Mouse (Mus musculus) MEL (cell line): ENCODE data around the gene Dusp15. TPM values are rescaled to one million over a fixed set of nuclear protein-coding genes. Genes with fewer than 3 reads are reported as not detected.

ENCODE experiments used
- DNase-seq: peaks from one replicate; pipeline ENCODE4 v3.0.0; 2011; ENCODE audit warnings: low read depth, low spot score
- H3K27ac ChIP-seq: 2 replicates; pipeline ENCODE4 v1.5.1; 2012; ENCODE audit warnings: low read depth, mild to moderate bottlenecking, control low read depth, low read length, moderate library complexity; ENCODE audit not compliant: control insufficient read depth
- H3K27me3 ChIP-seq, 2 experiments: fragments of 150-350 bp in 1 of 2; sonication (generic) in 1 of 2; 2 replicates each; pipeline ENCODE4 v1.6.1; 2012; ENCODE audit warnings: low read length in 2 of 2, mild to moderate bottlenecking in 2 of 2, improper control_type of control experiment in 1 of 2, moderate library complexity in 1 of 2; ENCODE audit not compliant: insufficient read depth in 2 of 2, control insufficient read depth in 1 of 2
- H3K36me3 ChIP-seq, 2 experiments: 2 replicates each; pipeline ENCODE4 v1.6.1; 2012 to 2014; ENCODE audit warnings: low read length in 2 of 2, improper control_type of control experiment in 1 of 2, inconsistent platforms in 1 of 2, mild to moderate bottlenecking in 1 of 2; ENCODE audit not compliant: insufficient read depth in 2 of 2, control insufficient read depth in 1 of 2
- H3K4me1 ChIP-seq, 2 experiments: fragments of 150-350 bp in 1 of 2; sonication (generic) in 1 of 2; 2 replicates each; pipeline ENCODE4 v1.6.1; 2012; ENCODE audit warnings: low read length in 2 of 2, improper control_type of control experiment in 1 of 2, mild to moderate bottlenecking in 1 of 2; ENCODE audit not compliant: insufficient read depth in 2 of 2, control insufficient read depth in 1 of 2
- H3K4me3 ChIP-seq, 2 experiments: fragments of 150-350 bp in 1 of 2; sonication (generic) in 1 of 2; 2 replicates each; pipeline ENCODE4 v1.5.1; 2012; ENCODE audit warnings: low read depth in 2 of 2, low read length in 2 of 2, mild to moderate bottlenecking in 2 of 2, moderate library complexity in 2 of 2, control low read depth in 1 of 2, improper control_type of control experiment in 1 of 2; ENCODE audit not compliant: control insufficient read depth in 1 of 2, insufficient read depth in 1 of 2
- H3K79me2 ChIP-seq: 2 replicates; pipeline ENCODE4 v1.6.1; 2012; ENCODE audit warnings: mild to moderate bottlenecking, low read length, moderate library complexity; ENCODE audit not compliant: control insufficient read depth, poor library complexity, insufficient read depth
- H3K9ac ChIP-seq: 2 replicates; pipeline ENCODE4 v1.6.1; 2012; ENCODE audit warnings: low read depth, mild to moderate bottlenecking, control low read depth, low read length, moderate library complexity; ENCODE audit not compliant: control insufficient read depth, poor library complexity, severe bottlenecking
- H3K9me3 ChIP-seq: fragments of 150-350 bp; sonication (generic); replicated peaks from 2 replicates; pipeline ENCODE4 v1.6.1; 2012; ENCODE audit warnings: mild to moderate bottlenecking, low read length, improper control_type of control experiment, moderate library complexity; ENCODE audit not compliant: insufficient read depth
- BHLHE40 ChIP-seq: IDR thresholded peaks from 2 replicates; pipeline ENCODE4 v1.6.1; 2012; ENCODE audit warnings: low read depth, mild to moderate bottlenecking, inconsistent platforms, low read length, improper control_type of control experiment, borderline replicate concordance
- CHD1 ChIP-seq: IDR thresholded peaks from 2 replicates; pipeline ENCODE4 v1.6.1; 2012; ENCODE audit warnings: low read depth, mild to moderate bottlenecking, inconsistent platforms, low read length, improper control_type of control experiment
- CHD2 ChIP-seq: IDR thresholded peaks from 2 replicates; pipeline ENCODE4 v1.6.1; 2011; ENCODE audit warnings: low read length, improper control_type of control experiment
- CTCF ChIP-seq, 3 experiments: IDR thresholded peaks in 2 of 3; conservative IDR thresholded peaks in 1 of 3; 2 replicates each; pipeline ENCODE4 v1.5.1; 2011 to 2012; ENCODE audit warnings: low read length in 3 of 3, low read depth in 2 of 3, mild to moderate bottlenecking in 2 of 3, improper control_type of control experiment in 1 of 3, inconsistent platforms in 1 of 3, mixed read lengths in 1 of 3, moderate library complexity in 1 of 3; ENCODE audit not compliant: control insufficient read depth in 1 of 3, insufficient read depth in 1 of 3, poor library complexity in 1 of 3, severe bottlenecking in 1 of 3
- ETS1 ChIP-seq: IDR thresholded peaks from 2 replicates; pipeline ENCODE4 v1.6.1; 2012; ENCODE audit warnings: low read depth, mild to moderate bottlenecking, inconsistent platforms, low read length, improper control_type of control experiment, moderate library complexity
- GABPA ChIP-seq: IDR thresholded peaks from 2 replicates; pipeline ENCODE4 v1.6.1; 2012; ENCODE audit warnings: low read depth, mild to moderate bottlenecking, inconsistent platforms, low read length, improper control_type of control experiment, moderate library complexity
- HCFC1 ChIP-seq: IDR thresholded peaks from 2 replicates; pipeline ENCODE4 v1.6.1; 2012; ENCODE audit warnings: low read depth, mild to moderate bottlenecking, inconsistent platforms, low read length, improper control_type of control experiment, moderate library complexity
- JUND ChIP-seq: IDR thresholded peaks from 2 replicates; pipeline ENCODE4 v1.6.1; 2011; ENCODE audit warnings: low read depth, mild to moderate bottlenecking, improper control_type of control experiment, low read length
- KAT2A ChIP-seq: conservative IDR thresholded peaks from 2 replicates; pipeline ENCODE4 v1.6.1; 2012; ENCODE audit warnings: low read depth, low read length, improper control_type of control experiment, inconsistent platforms
- MAX ChIP-seq: IDR thresholded peaks from 2 replicates; pipeline ENCODE4 v1.6.1; 2011; ENCODE audit warnings: low read length, improper control_type of control experiment
- MAZ ChIP-seq: IDR thresholded peaks from 2 replicates; pipeline ENCODE4 v1.6.1; 2012; ENCODE audit warnings: low read depth, mild to moderate bottlenecking, inconsistent platforms, low read length, improper control_type of control experiment
- MXI1 ChIP-seq: IDR thresholded peaks from 2 replicates; pipeline ENCODE4 v1.6.1; 2011; ENCODE audit warnings: mild to moderate bottlenecking, low read depth, low read length, improper control_type of control experiment
- POLR2AphosphoS2 ChIP-seq: IDR thresholded peaks from 2 replicates; pipeline ENCODE4 v1.6.1; 2011; ENCODE audit warnings: low read length, improper control_type of control experiment
- POLR2AphosphoS5 ChIP-seq: IDR thresholded peaks from 2 replicates; pipeline ENCODE4 v1.6.1; 2012; ENCODE audit warnings: low read depth, borderline replicate concordance, mild to moderate bottlenecking, inconsistent platforms, low read length, moderate library complexity, mixed read lengths
- RAD21 ChIP-seq: IDR thresholded peaks from 2 replicates; pipeline ENCODE4 v1.6.1; 2011; ENCODE audit warnings: mild to moderate bottlenecking, low read depth, low read length, improper control_type of control experiment
- SMC3 ChIP-seq: IDR thresholded peaks from 2 replicates; pipeline ENCODE4 v1.6.1; 2011; ENCODE audit warnings: low read depth, low read length, improper control_type of control experiment
- TAL1 ChIP-seq: IDR thresholded peaks from 2 replicates; pipeline ENCODE4 v1.6.1; 2012; ENCODE audit warnings: mild to moderate bottlenecking, inconsistent platforms, low read length, moderate library complexity, mixed read lengths
- TBP ChIP-seq: IDR thresholded peaks from 2 replicates; pipeline ENCODE4 v1.8.0; 2011; ENCODE audit warnings: low read depth, low read length, improper control_type of control experiment
- TCF12 ChIP-seq: IDR thresholded peaks from 2 replicates; pipeline ENCODE4 v1.6.1; 2014; ENCODE audit warnings: low read depth, mild to moderate bottlenecking, inconsistent platforms, low read length, improper control_type of control experiment, moderate library complexity
- USF2 ChIP-seq, 2 experiments: IDR thresholded peaks; 2 replicates each; pipeline ENCODE4 v1.6.1; 2011 to 2012; ENCODE audit warnings: improper control_type of control experiment in 2 of 2, low read length in 2 of 2, borderline replicate concordance in 1 of 2, inconsistent platforms in 1 of 2, low read depth in 1 of 2, mild to moderate bottlenecking in 1 of 2; ENCODE audit not compliant: insufficient read depth in 1 of 2
- ZC3H11A ChIP-seq: IDR thresholded peaks from 2 replicates; pipeline ENCODE4 v1.6.1; 2012; ENCODE audit warnings: low read depth, mild to moderate bottlenecking, inconsistent platforms, low read length, improper control_type of control experiment
- ZKSCAN1 ChIP-seq: IDR thresholded peaks from 2 replicates; pipeline ENCODE4 v1.6.1; 2012; ENCODE audit warnings: low read depth, mild to moderate bottlenecking, inconsistent platforms, low read length, improper control_type of control experiment, moderate library complexity
- ZNF384 ChIP-seq: IDR thresholded peaks from 2 replicates; pipeline ENCODE4 v1.6.1; 2012; ENCODE audit warnings: low read depth, mild to moderate bottlenecking, inconsistent platforms, low read length, improper control_type of control experiment
- polyA plus RNA-seq, 2 experiments: library from polyadenylated mRNA; stranded (reverse) in 1 of 2; unstranded in 1 of 2; fragments of >175 nt in 1 of 2; fragments of >200 nt in 1 of 2; gene quantifications; 2 replicates each; pipeline versions ENCODE4 v1.2.1 to v1.2.4; 2012; ENCODE audit warnings: low replicate concordance in 2 of 2, low read depth in 1 of 2; ENCODE audit not compliant: insufficient read length in 2 of 2, insufficient read depth in 1 of 2, missing spikeins in 1 of 2
- total RNA-seq: library from RNA; depleted of rRNA; stranded (reverse); fragments of 300-350 nt; gene quantifications from 2 replicates; pipeline ENCODE4 v1.2.3, GENCODE M21; 2012

Gene Dusp15
- total and polyA plus RNA-seq, 3 experiments = not detected

- H3K27ac ChIP-seq = no peak overlapping the region
- H3K9me3 ChIP-seq = no peaks in the 10 kb centered on the region
- H3K4me3 ChIP-seq = no peak overlapping the region
- H3K79me2 ChIP-seq = no peaks in the 10 kb centered on the region
- no peaks in the 10 kb centered on the region for H3K27me3 ChIP-seq
- H3K36me3 ChIP-seq = no peaks in the 10 kb centered on the region
- TF ChIP-seq RAD21 (no peak), MAX (no peak), JUND (no peak), TBP (no peak), ZKSCAN1 (no peak), TCF12 (no peak), USF2 (IDR thresholded peaks at IDR 0.05; ENCODE audit: borderline replicate concordance in 1 of 2, insufficient read depth in 1 of 2, low read depth in 1 of 2, low read length in 2 of 2) (no peak), POLR2AphosphoS5 (no peak)
- DNase-seq = no peak
- H3K4me1 ChIP-seq = no peaks in the 10 kb centered on the region
- H3K9ac ChIP-seq = no peak overlapping the region
Observed at GRCm38 (mm10) chr2:152928988-152929370, 22.5 kb downstream of the Dusp15 start.

- Histone ChIP-seq H3K4me1 (no peaks in the 10 kb centered on the region), H3K4me3 (no peak overlapping the region), H3K27me3 (no peaks in the 10 kb centered on the region), H3K9me3 (no peaks in the 10 kb centered on the region), H3K36me3 (no peaks in the 10 kb centered on the region), H3K27ac (no peak overlapping the region), H3K9ac (no peak overlapping the region), H3K79me2 (no peaks in the 10 kb centered on the region)
- no peak for DNase-seq
- no peak for TF ChIP-seq RAD21
- TF ChIP-seq MXI1 = no peak
- TF ChIP-seq CHD2 = no peak
- no peak for TF ChIP-seq CTCF (IDR thresholded peaks at IDR 0.05 in 2 of 3, conservative IDR thresholded peaks at IDR 0.05 in 1 of 3; ENCODE audit: control insufficient read depth in 1 of 3, insufficient read depth in 1 of 3, low read depth in 2 of 3, low read length in 3 of 3, poor library complexity in 1 of 3, severe bottlenecking in 1 of 3)
- no peak for TF ChIP-seq ZKSCAN1
- TF ChIP-seq CHD1 = no peak
Observed at GRCm38 (mm10) chr2:152928219-152928987, 23.1 kb downstream of the Dusp15 start.

- H3K4me3 ChIP-seq = no peak overlapping the region
- H3K27me3 ChIP-seq = no peaks in the 10 kb centered on the region
- H3K9me3 ChIP-seq = no peaks in the 10 kb centered on the region
- TF ChIP-seq BHLHE40 (no peak), MAZ (no peak), MXI1 (no peak), TCF12 (no peak), KAT2A (no peak), ZNF384 (no peak), HCFC1 (no peak), ZC3H11A (no peak), CTCF (IDR thresholded peaks at IDR 0.05 in 2 of 3, conservative IDR thresholded peaks at IDR 0.05 in 1 of 3; ENCODE audit: control insufficient read depth in 1 of 3, insufficient read depth in 1 of 3, low read depth in 2 of 3, low read length in 3 of 3, poor library complexity in 1 of 3, severe bottlenecking in 1 of 3) (no peak), TAL1 (no peak), POLR2AphosphoS2 (no peak), ETS1 (no peak), MAX (no peak), GABPA (no peak), SMC3 (no peak), TBP (no peak), USF2 (IDR thresholded peaks at IDR 0.05; ENCODE audit: borderline replicate concordance in 1 of 2, insufficient read depth in 1 of 2, low read depth in 1 of 2, low read length in 2 of 2) (no peak), CHD1 (no peak)
- no peak for DNase-seq
- H3K27ac ChIP-seq = no peak overlapping the region
- H3K79me2 ChIP-seq = no peaks in the 10 kb centered on the region
- H3K4me1 ChIP-seq = no peaks in the 10 kb centered on the region
- H3K36me3 ChIP-seq = no peaks in the 10 kb centered on the region
- no peak overlapping the region for H3K9ac ChIP-seq
Observed at GRCm38 (mm10) chr2:152927371-152927770, 24.1 kb downstream of the Dusp15 start.
